Mouse (Mus musculus): ENCODE results near the gene Acsf3.

DNA sequence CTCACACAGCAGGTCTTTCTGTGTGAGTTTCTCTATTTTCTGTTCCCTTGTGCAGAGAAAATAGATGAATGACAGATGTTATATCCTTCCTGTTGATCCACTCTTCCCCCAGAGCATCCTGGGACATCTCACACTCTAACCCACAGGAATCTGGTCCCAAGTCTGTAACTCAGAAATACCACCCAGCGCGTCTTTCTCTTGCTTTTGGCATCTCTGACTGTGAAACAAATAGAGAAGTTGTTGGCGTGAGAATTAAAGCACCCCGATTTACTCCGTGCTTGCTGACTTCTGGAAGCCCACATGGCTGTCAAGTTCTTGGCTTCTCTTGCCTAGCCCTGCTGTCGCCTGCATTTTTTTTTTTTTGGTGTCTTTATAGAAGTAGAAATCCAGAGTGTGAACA, 2.4 kb downstream of the Acsf3 start:
- TF ChIP-seq EP300 (IDR thresholded peaks at IDR 0.05; ENCODE audit: low read length) (no peak), CTCF (conservative IDR thresholded peaks at IDR 0.05 in 1 of 2, IDR thresholded peaks at IDR 0.05 in 1 of 2; ENCODE audit: low read depth in 2 of 2, low read length in 2 of 2) (no peak), POLR2A (IDR thresholded peaks at IDR 0.05; ENCODE audit: low read depth, low read length) (no peak), ZC3H11A (IDR thresholded peaks at IDR 0.05; ENCODE audit: low read depth, low read length) (no peak), PAX5 (IDR thresholded peaks at IDR 0.05; ENCODE audit: low read length) (no peak), ZMIZ1 (IDR thresholded peaks at IDR 0.05; ENCODE audit: low read depth, low read length) (no peak), JUND (conservative IDR thresholded peaks at IDR 0.05; ENCODE audit: low read depth, low read length) (no peak), RAD21 (IDR thresholded peaks at IDR 0.05; ENCODE audit: low read depth, low read length) (no peak), USF1 (IDR thresholded peaks at IDR 0.05; ENCODE audit: low read depth, low read length) (no peak), CHD2 (IDR thresholded peaks at IDR 0.05; ENCODE audit: low read length) (no peak), MAFK (IDR thresholded peaks at IDR 0.05; ENCODE audit: insufficient replicate concordance, low read length) (no peak), TBP (conservative IDR thresholded peaks at IDR 0.05; ENCODE audit: low read depth, low read length) (no peak), NRF1 (IDR thresholded peaks at IDR 0.05; ENCODE audit: low read depth, low read length) (no peak), SIN3A (IDR thresholded peaks at IDR 0.05; ENCODE audit: low read length) (no peak)

Data from CH12.LX (cell line).